Mouse (Mus musculus) embryo, embryonic 10.5 days (tissue): ENCODE data around the gene Olfr1043.
"Not testable (repeated sequence)": the region's sequence is repeated elsewhere in the genome, so short reads cannot be mapped to it uniquely, and the experiment has no call there.

Experiments used
- DNase-seq: peaks from one replicate; pipeline ENCODE4 v3.0.0-alpha.2; 2015; ENCODE audit warnings: low spot score

Olfr1043 gene

DNA sequence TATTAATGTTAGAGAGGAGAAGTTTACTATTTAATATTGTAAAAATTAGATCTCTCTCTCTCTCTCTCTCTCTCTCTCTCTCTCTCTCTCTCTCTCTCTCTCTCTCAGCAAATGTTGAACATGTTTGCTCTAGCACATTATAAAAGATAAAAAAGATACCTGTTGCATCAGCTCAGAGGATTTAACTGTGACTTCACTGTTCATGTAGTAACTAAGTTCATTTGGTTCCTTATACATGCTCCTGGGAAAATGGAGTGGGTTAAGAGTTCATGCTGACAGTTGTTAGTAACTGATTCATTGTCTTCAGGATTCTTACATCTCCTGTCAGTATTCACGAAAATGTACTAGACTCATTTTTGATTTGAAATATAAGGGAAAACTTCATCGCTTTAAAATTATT lies at the start of gene Olfr1043:
Gene Olfr1043, minus strand, starts transcription at position 101 of the 400 bp plus-strand sequence.
- DNase-seq: no peak

DNA sequence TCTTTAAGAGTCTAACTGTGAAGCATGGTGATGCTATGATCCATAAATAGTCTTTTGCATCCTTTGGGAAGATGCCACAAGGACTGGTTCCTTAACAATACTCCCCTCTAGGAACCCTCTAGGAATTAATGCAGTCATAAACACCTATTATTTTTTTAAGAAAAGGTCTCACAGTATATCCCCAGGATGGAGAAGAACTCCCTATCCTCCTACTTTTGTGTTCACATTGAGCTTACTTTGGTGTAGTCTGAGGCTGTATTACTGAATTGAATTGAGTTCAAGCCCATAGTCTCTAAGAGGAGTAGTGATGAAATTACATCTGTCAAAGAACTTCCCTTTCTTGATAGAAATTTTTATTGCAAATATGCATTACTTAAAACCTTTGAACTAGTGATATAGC lies 35.6 kb upstream of the Olfr1043 start, which contains the start of gene Olfr1045:
Gene Olfr1045, minus strand, starts transcription at position 101 of the 400 bp plus-strand sequence.
- no peak for DNase-seq

GRCm38 (mm10) chr2:86195863-86196262 lies 28.5 kb upstream of the Olfr1043 start:
- no peak for DNase-seq

DNA sequence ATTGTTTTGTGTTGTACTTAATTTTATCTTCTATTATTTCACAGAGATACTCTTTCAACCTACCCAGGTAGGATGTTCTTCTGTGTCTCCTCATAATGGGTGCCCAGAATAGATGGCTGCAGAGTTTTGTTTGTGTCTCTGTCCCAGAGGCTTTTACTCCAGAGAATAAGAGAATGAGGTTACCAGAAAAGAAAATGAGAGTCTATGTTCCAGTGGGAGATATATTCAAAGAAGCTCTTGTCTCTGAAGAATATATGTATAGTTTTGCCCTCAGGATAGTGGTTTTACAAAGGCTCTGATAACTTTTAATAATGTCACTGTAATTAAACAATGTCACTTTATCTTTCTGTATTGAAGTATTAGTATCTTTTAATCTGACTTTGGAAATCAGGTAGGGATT lies 18.3 kb upstream of the Olfr1043 start, which contains the start of gene Olfr52:
Gene Olfr52, minus strand, starts transcription at position 101 of the 400 bp plus-strand sequence.
- DNase-seq: no peak

GRCm38 (mm10) chr2:86179950-86180349 lies 12.6 kb upstream of the Olfr1043 start:
- no peak for DNase-seq

DNA sequence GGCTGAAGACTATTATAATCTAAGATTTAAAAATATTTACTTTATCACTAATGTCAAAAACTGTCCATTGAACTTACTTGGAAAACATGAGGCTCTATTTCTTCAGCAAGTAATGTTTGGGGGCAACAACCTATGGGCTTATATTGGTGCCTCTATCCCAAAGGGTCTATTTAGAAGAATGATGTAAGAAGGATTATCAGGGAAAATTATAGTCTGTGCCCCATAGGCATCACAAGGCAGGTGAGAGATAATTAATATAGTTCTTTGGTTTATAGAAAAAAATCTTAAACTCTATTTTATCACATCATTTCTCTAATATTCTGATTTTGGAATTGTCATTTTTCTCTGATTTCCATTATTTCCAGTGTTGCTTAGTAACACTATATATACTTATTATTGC lies 10.4 kb upstream of the Olfr1043 start, which contains the start of gene Olfr1044:
Gene Olfr1044, minus strand, starts transcription at position 101 of the 400 bp plus-strand sequence.
- DNase-seq: no peak

GRCm38 (mm10) chr2:86175422-86175821 lies 8.1 kb upstream of the Olfr1043 start:
- DNase-seq: not testable (repeated sequence)

DNA sequence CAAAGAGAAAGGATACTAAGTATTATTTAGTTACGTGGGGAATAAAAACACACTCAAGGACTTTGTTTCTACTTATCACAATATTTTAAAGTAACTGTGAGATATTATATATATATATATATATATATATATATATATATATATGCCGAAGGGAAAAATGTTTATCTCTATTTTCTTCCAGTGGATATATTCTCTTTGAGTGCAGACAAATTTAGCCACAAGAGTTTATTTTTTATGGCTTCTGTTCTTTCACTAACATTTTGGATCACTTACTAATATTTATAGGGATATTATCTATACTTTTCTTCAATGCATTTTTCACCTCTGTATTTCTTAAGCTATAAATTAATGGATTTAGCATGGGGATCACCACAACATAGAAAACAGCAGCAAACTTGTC lies 5.6 kb downstream of the Olfr1043 start, which contains the start of gene Olfr1042:
Gene Olfr1042, minus strand, starts transcription at position 101 of the 400 bp plus-strand sequence.
- DNase-seq: no peak

- no peak for DNase-seq
These were observed 20.7 kb downstream of the Olfr1043 start, which contains the start of gene Olfr1040 for GRCm38 (mm10) chr2:86146632-86147031. Olfr1040 (minus strand) TSS chr2:86146732.

DNA sequence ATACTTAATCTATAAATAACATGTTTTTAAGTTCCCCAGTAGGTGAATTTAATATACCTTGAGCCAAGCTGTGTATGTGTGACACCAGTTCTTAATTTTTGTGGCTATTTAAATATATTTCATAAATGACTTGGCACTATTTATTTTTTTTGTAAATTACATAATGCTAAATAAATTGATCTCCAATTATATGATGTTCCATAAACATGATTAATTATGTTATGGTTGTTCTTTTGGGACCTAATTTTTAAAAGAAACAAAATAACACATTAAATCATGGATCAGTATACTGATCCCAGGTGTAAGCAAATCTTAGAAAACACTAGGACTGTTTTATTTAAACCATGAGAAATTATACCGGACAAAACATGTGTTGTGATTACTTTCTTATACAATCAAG lies 31.5 kb downstream of the Olfr1043 start, which contains the start of gene Olfr1039:
Gene Olfr1039, minus strand, starts transcription at position 101 of the 400 bp plus-strand sequence.
- DNase-seq: no peak
